Mouse (Mus musculus): ENCODE results near the gene Lgals2.

- no peak for TF ChIP-seq EP300 (optimal IDR thresholded peaks at IDR 0.05)
- TF ChIP-seq CTCF (IDR thresholded peaks at IDR 0.05; ENCODE audit: low read depth): peak; percentile 93
Measured at GRCm38 (mm10) chr15:78903243-78903642, 47.9 kb upstream of the Lgals2 start.
